Mouse (Mus musculus) c-Kit-positive CD71-positive TER-119-positive erythroid progenitor cells, embryonic 14.5 days (primary cell): Measurements from ENCODE around the gene Castor1.
"Not testable (repeated sequence)": the region's sequence is repeated elsewhere in the genome, so short reads cannot be mapped to it uniquely, and the experiment has no call there.

Experiments used
- DNase-seq: peaks from one replicate; pipeline ENCODE4 v3.0.0-alpha.2; 2013; ENCODE audit warnings: low spot score

Gene Castor1

DNA sequence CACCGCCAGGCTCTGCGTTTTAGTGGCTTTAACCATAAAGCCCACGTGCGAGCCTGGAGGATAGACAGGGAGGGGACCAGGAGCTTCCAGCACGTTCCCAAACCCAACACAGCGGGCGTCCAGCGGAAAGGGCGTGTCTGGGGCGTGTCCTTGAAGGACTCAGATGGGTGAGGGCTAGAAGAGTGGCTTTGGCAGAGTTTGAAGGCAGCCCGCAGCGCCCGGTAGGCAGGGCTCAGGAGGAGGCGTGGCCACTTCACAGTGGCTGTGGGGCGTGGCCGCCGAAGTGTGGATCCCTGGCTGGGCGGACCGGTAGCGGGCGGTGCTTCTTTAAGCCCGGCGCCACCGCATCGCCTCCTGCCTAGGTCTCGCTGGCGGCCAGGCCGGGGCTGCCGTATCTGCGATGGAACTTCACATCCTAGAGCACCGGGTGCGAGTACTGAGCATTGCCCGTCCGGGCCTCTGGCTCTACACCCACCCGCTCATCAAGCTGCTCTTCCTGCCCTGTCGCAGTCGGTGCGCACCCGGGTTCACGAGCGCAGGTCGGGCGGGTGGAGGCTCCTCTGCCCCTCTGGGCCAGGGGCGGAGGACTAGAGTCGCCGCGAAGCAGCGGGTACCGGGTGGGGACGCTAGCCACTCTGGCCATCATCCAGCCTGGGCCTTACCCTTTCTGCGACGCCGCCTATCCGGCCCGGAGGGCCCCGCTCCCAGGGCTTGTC, at the start of gene Castor1:
Castor1 (plus strand) TSS at position 312 of the 716 bp plus-strand sequence.
- DNase-seq, result peak; percentile 92

DNA sequence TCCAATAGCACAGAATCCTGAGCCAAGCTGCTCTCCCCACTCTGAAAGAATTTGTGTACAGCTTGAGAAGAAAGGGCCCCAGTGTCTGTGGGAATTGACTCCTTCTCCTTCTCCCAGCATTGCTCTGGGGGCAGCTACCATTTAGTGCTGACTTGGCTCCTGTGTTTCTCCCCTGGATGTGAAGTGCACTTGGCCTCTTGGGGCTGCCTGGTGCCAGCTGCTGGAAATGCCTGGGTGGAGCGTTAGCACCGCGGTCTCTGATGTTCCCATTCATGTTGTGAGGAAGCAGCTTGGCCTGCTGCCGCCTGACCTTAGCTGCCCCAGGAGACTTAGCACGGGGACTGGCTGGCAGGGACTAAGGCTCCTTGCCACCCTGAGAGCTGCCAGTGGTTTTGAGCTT, 43.4 kb upstream of the Castor1 start:
- no peak for DNase-seq

- no peak for DNase-seq
Observed at GRCm38 (mm10) chr11:4177716-4178115, 40.3 kb upstream of the Castor1 start.

DNA sequence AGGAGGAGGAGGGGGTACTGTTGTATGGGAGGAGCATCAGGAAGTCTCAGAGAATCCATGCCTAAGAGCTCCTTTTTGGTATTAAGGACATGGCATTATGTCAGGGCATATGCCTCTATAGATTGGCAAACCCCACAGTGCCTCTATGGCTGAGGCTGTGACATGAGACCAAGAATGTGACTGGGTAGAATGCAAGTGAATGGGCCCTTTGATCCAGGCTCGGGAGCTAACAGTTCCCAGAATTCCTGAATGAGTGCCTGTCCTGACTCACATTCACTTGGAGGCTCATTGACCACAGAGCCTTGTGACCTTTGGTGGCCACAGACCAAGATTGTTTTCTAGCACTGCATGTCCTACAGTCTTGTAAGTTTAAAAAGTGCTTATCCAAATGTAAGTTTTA, 36.0 kb upstream of the Castor1 start:
- no peak for DNase-seq

DNA sequence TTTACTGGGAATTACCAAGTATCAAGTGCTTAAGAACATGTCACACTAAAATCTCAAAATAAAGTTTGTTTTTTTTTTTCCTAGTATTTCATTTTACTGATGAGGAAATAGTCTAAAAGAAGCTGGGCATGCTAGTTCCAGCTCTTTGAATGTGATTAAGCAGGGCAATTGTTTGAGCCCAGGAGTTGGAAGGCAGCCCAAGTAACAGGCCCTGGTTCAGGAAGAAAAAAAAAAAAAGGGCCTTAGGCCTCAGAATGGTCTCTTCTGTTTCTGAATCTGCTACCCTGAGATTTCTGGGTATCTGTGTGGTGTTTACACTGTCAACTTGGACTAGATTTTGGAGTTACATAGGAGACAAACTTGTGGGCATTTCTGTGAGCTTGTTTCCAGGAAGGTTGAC, 34.5 kb upstream of the Castor1 start:
- no peak for DNase-seq

- no peak for DNase-seq
Observed at GRCm38 (mm10) chr11:4184251-4184952, 33.6 kb upstream of the Castor1 start.

DNA sequence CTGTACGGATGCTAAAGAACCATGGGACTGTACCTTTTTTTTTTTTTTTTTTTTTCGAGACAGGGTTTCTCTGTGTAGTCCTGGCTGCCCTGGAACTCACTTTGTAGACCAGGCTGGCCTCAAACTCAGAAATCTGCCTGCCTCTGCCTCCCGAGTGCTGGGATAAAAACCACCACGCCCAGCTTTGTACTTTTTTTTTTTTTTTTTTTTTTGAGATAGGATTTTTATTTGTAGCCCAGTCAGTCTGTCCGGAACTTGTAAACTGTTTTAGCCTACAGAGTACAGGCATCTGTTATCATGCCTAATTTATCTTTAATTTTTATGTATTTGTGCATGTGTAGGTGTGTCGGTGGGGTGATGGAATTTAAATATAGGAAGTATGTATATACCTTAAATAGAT, 32.5 kb upstream of the Castor1 start:
- DNase-seq, result not testable (repeated sequence)

DNA sequence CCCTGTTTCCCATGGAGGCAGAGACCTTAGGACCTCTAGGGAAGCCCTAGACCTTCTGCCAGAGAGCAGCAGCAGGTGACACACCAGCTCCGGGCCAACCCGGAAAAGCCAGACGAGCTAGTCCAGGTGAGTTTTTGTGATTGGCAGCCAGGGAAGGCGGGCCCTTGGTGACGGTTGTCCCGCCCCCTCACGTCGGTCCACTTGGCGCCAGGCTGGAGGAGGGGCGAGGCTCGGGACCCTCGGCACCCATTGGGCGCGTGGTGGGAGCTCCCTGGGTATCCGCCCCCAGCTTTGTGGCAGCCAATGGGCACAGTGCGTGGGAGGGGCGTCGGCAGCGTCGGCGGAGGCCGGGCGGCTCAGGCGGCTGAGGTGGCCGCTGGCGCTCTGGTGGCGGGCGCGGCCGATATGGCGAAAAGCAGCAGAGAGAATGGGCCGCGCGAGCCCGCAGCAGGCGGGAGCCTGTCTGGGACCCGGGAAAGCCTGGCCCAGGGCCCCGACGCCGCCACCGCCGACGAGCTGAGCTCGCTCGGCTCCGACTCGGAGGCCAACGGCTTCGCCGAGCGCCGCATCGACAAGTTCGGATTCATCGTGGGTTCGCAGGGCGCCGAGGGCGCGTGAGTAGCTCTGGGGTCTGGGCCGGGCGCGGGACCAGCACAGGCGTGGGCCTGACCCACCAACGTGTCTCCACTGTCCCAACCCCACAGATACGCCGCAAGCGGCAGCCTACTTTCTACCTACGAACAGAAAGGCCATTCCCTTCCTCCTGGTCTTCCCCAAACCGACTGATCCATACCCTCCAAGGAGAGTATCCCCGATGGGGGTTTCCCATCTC, 31.3 kb upstream of the Castor1 start, which contains the start of gene Tbc1d10a:
Tbc1d10a (plus strand) TSS at position 304 of the 832 bp plus-strand sequence.
- DNase-seq, result peak; percentile 98

DNA sequence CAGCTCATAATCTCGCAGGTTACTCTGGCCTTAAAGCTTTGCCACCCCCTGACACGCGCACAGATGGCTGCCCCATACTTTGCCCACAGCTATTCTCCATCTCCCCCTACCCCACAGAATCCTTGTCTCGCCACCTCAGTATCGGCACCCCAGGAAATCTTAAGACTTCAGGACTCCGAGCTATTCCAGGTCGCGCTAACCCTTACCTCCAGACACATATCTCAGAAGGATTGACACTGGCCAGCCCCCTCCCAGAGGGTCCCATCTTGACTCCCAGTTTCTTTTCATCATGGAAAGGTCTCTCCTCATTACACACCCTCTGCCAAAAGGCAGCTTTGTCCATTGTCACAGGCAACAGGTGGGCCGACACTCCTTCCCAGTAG, 30.7 kb upstream of the Castor1 start:
- DNase-seq, result no peak

- DNase-seq, result no peak
Observed at GRCm38 (mm10) chr11:4189182-4189581, 28.8 kb upstream of the Castor1 start.

DNA sequence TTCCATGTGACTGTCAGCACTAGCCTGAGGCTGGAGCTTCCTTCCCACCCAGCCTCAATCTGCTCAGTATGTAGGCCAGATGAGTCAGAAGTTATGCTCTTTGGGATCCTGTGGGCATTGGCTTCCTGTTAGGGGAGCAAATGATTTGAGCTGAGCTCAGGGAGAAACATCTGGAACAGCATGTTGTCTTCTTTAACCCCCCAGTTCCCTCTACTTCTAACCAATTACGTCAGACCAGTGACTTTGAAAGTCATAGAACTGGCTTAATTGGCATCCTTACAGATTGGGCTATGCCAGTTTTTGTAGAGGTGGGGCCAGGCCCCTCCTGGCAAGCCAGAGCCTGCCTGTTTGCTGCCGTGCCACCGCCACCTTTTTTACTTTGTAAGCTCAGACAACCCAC, 27.3 kb upstream of the Castor1 start:
- DNase-seq, result no peak

DNA sequence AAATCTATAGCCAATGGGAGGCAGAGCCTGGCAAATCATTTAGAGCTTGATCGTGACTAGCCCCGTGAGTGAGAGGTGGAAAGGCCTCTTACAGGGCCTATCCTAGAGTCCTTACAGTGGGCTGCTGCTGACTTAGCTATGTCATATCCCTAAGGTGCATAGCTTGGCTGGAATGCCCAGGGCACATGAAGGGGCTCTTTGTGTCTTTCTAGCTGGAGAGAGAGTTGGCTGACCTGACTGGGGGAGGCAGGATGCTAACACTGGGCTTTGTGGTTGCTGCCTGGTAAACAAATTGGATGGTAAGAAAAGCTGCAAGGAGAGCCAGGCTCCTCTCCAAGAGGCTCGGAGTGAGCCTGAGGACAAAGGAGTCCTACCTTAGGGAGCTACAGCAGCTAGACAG, 25.3 kb upstream of the Castor1 start:
- DNase-seq, result no peak

DNA sequence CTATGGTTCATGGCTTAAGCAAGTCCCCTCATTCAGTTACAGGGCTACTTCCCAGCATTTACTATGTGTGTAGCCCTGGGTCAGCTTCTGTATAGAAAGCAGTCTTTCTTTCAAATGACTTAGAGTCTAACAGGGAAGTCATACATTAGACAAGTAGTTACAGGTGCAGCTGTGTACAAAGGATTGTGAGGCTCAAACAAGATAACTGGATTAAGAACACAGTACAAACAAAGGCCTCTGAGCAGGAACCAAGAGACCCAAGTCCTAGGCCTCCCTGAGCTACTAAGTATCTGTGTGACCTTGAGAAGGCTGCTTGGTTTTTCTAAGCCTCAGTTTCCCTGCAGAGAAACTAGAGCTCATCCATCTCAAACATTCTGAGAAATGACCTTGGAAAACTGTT, 24.6 kb upstream of the Castor1 start:
- no peak for DNase-seq

DNA sequence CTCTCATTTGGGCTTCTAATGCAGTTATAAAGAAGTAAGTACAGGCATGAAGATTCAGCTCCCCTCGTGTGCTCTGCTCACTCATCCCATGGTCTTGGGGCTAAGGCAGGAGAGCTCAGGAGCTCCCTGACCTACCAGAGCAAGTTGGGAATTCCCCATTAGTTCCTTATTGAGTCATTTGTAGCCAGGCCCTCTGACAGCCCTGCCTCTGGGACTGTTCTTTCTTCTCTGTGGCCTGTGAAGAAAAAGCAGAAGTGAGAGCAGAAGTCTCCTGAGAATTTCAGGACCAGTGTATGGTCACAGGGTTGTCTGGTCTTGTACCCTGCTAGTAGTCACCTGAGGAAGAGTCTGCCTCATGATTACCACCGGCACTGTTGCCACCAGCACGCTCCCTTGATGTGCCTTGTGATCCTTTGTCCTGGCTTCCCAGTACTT, 22.4 kb upstream of the Castor1 start:
- no peak for DNase-seq

- DNase-seq, result no peak
Observed at GRCm38 (mm10) chr11:4196636-4197035, 21.4 kb upstream of the Castor1 start.

GRCm38 (mm10) chr11:4197691-4198090, 20.3 kb upstream of the Castor1 start:
- DNase-seq, result no peak

GRCm38 (mm10) chr11:4201981-4202700, 15.9 kb upstream of the Castor1 start:
- no peak for DNase-seq

DNA sequence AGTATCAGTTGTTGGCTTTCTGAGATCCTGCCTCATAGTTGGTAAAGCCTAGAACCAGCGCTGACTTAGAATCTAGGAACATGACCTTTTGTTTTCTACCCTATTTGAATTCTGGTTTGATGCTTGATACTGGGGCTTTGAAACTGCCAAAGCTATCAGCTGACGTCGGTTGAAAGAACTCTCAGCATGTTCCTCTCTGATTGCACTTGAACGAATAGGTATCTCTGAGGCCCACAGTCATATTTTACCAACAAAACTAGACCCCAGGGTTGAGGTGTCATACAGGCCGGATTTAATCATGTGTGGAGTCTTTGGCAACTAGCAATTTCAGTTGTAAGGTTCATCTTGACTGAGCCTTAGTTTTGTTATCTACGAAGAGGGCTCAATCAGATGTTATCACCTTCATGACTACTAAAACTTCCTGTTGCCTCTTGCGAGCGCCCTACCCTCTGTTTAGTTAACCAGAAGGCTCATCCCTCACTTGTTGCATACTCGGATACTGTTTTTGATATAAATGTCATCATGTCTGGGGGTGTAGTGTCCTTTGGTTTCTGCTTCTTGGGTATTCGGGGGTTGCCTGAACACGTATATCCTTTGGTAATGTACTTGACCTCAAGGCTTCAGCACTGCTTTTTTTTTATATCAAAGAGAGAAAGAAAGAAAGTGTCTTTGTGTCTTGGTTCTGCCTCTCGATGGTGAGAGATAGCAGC, 14.9 kb upstream of the Castor1 start:
- no peak for DNase-seq

GRCm38 (mm10) chr11:4203705-4204074, 14.3 kb upstream of the Castor1 start:
- DNase-seq, result no peak

DNA sequence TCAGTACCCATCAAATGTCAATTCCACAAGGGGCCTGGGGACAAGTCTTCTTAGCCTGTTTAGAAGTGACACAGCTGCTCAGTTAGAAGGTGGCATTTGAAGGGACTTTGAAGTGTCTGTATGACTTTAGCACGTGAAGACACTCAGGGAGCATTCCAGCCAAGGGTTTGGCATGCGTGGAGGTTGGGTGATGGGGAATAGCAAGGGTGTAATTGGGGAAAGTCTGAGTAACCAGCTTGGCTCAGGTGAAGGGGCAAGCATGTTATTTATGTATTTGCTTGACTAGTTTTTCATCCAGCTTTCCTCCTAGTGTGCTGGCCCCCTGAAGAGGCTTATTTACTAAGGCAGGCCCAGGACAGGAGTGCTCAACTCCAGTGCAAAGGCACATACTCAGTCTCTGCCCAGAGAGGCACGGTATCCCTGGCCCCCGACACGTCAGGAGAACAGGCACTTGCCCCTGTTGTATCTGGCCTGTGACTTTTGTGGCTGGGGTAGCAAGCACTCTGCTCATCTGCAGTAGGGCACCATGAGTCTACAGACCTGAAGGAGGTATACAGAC, 12.8 kb upstream of the Castor1 start:
- no peak for DNase-seq

- DNase-seq, result no peak
Observed at GRCm38 (mm10) chr11:4205951-4206350, 12.1 kb upstream of the Castor1 start.
